Mouse (Mus musculus): Measurements from ENCODE around the gene Sort1. TPM values are rescaled to one million over a fixed set of nuclear protein-coding genes. Genes with fewer than 3 reads are reported as not detected.

The Sort1 gene
- total RNA-seq, 2 experiments from 2014 or later, result 41.8 to 46.3 TPM

Other genes starting within 250 kb of the Sort1 start
- gene Gstm4, start 239.2 kb upstream of the Sort1 start, total RNA-seq (2021), result 10 to 100 TPM; 11.8 to 15.8 TPM
- 1 to 10 TPM; 3.6 TPM for gene Ampd2, start 197.4 kb upstream of the Sort1 start, total RNA-seq (2021)
- gene Gnat2, start 191.3 kb upstream of the Sort1 start, total RNA-seq (2021), result under 1 TPM; 0.45 to 0.94 TPM
- gene Gnai3, start 137.9 kb upstream of the Sort1 start, total RNA-seq (2021), result 10 to 100 TPM; 10.2 to 14.7 TPM
- not detected for gene Gpr61, start 129.2 kb upstream of the Sort1 start, total RNA-seq (2021)
- gene Amigo1, start 97.7 kb upstream of the Sort1 start, total RNA-seq (2021), result 10 to 100 TPM; 23.9 to 26.3 TPM
- gene Cyb561d1, start 82.9 kb upstream of the Sort1 start, total RNA-seq (2021), result 1 to 10 TPM; 3.0 to 3.2 TPM
- 1 to 10 TPM; 5.9 to 6.2 TPM for gene Atxn7l2, start 73.1 kb upstream of the Sort1 start, total RNA-seq (2021)
- gene Sypl2, start 57.4 kb upstream of the Sort1 start, total RNA-seq (2021), result 100 to 1,000 TPM; 213 to 250 TPM
- 10 to 100 TPM; 50.6 to 56.2 TPM for gene Psma5, start 27.2 kb upstream of the Sort1 start, total RNA-seq (2021)
- not detected for gene Mybphl, start 80.8 kb downstream of the Sort1 start, total RNA-seq (2021)
- gene Psrc1, start 99.8 kb downstream of the Sort1 start, total RNA-seq (2021), result not detected
- gene Celsr2, start 131.5 kb downstream of the Sort1 start, total RNA-seq (2021), result 10 to 100 TPM; 10.0 to 11.6 TPM
- gene Sars, start 161.1 kb downstream of the Sort1 start, total RNA-seq (2021), result 100 to 1,000 TPM; 118 to 122 TPM